Mouse (Mus musculus): ENCODE results near the gene Crispld2. TPM values are rescaled to one million over a fixed set of nuclear protein-coding genes. Genes with fewer than 3 reads are reported as not detected.

Gene Crispld2
- polyA plus RNA-seq, 1 experiment = 8.9 TPM

GRCm38 (mm10) chr8:119972558-119972957 is 19.7 kb upstream of the Crispld2 start:
- Histone ChIP-seq H3K4me1 (ENCODE audit: control insufficient read depth, insufficient read depth, insufficient read length, low read length) (no peaks in the 10 kb centered on the region), H3K27me3 (ENCODE audit: control insufficient read depth, insufficient read depth, low read length) (no peaks in the 10 kb centered on the region), H3K36me3 (ENCODE audit: control insufficient read depth, insufficient read depth, low read length) (no peaks in the 10 kb centered on the region), H3K4me3 (ENCODE audit: low read depth, low read length) (no peak overlapping the region), H3K27ac (ENCODE audit: insufficient read depth, low read depth, low read length) (no peak overlapping the region)
- TF ChIP-seq POLR2A (IDR thresholded peaks at IDR 0.05; ENCODE audit: low read depth, low read length) (no peak), CTCF (IDR thresholded peaks at IDR 0.05; ENCODE audit: extremely low read depth, insufficient read length, insufficient replicate concordance, low read depth, low read length) (no peak)
- 74% methylated on average over 12 of the region's 12 CpGs for WGBS

GRCm38 (mm10) chr8:119978770-119979381 is 13.4 kb upstream of the Crispld2 start:
- no peak overlapping the region for H3K27ac ChIP-seq (ENCODE audit: insufficient read depth, low read depth, low read length)
- no peaks in the 10 kb centered on the region for H3K4me1 ChIP-seq (ENCODE audit: control insufficient read depth, insufficient read depth, insufficient read length, low read length)
- H3K4me3 ChIP-seq (ENCODE audit: low read depth, low read length) = no peak overlapping the region
- TF ChIP-seq POLR2A (IDR thresholded peaks at IDR 0.05; ENCODE audit: low read depth, low read length) (no peak), CTCF (IDR thresholded peaks at IDR 0.05; ENCODE audit: extremely low read depth, insufficient read length, insufficient replicate concordance, low read depth, low read length) (no peak)
- no peaks in the 10 kb centered on the region for H3K27me3 ChIP-seq (ENCODE audit: control insufficient read depth, insufficient read depth, low read length)
- H3K36me3 ChIP-seq (ENCODE audit: control insufficient read depth, insufficient read depth, low read length) = no peaks in the 10 kb centered on the region
- 68% methylated on average over 11 of the region's 11 CpGs for WGBS

DNA sequence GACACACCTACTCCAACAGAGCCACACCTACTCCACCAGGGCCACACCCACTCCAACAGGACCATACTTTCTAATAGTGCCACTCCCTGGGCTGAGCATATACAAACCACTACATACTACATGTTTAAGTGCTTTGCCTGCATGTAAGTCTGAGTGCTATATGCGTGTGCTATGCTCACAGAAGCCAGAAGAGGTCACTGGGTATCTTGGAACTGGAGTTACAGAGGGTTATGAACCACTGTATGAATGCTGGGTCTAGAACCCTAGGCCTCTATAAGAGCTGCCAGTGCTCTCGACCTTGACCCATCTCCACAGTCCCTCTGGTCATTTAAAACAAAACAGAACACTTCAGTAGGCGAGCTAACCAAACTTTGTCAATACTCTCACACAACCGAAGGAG is 11.0 kb upstream of the Crispld2 start:
- Histone ChIP-seq H3K36me3 (ENCODE audit: control insufficient read depth, insufficient read depth, low read length) (no peaks in the 10 kb centered on the region), H3K4me3 (ENCODE audit: low read depth, low read length) (no peak overlapping the region), H3K4me1 (ENCODE audit: control insufficient read depth, insufficient read depth, insufficient read length, low read length) (no peaks in the 10 kb centered on the region), H3K27me3 (ENCODE audit: control insufficient read depth, insufficient read depth, low read length) (no peaks in the 10 kb centered on the region), H3K27ac (ENCODE audit: insufficient read depth, low read depth, low read length) (no peak overlapping the region)
- 66% methylated on average over 4 of the region's 4 CpGs for WGBS
- TF ChIP-seq CTCF (IDR thresholded peaks at IDR 0.05; ENCODE audit: extremely low read depth, insufficient read length, insufficient replicate concordance, low read depth, low read length) (no peak), POLR2A (IDR thresholded peaks at IDR 0.05; ENCODE audit: low read depth, low read length) (no peak)

- H3K27me3 ChIP-seq (ENCODE audit: control insufficient read depth, insufficient read depth, low read length) = no peaks in the 10 kb centered on the region
- no peak overlapping the region for H3K4me3 ChIP-seq (ENCODE audit: low read depth, low read length)
- H3K27ac ChIP-seq (ENCODE audit: insufficient read depth, low read depth, low read length) = no peak overlapping the region
- H3K4me1 ChIP-seq (ENCODE audit: control insufficient read depth, insufficient read depth, insufficient read length, low read length) = no peaks in the 10 kb centered on the region
- peak; percentile 46; the same call in 1 of the 2 replicates for TF ChIP-seq CTCF (IDR thresholded peaks at IDR 0.05; ENCODE audit: extremely low read depth, insufficient read length, insufficient replicate concordance, low read depth, low read length)
- no peak for TF ChIP-seq POLR2A (IDR thresholded peaks at IDR 0.05; ENCODE audit: low read depth, low read length)
- H3K36me3 ChIP-seq (ENCODE audit: control insufficient read depth, insufficient read depth, low read length) = no peaks in the 10 kb centered on the region
These were observed 8.2 kb upstream of the Crispld2 start for GRCm38 (mm10) chr8:119984085-119984484.

DNA sequence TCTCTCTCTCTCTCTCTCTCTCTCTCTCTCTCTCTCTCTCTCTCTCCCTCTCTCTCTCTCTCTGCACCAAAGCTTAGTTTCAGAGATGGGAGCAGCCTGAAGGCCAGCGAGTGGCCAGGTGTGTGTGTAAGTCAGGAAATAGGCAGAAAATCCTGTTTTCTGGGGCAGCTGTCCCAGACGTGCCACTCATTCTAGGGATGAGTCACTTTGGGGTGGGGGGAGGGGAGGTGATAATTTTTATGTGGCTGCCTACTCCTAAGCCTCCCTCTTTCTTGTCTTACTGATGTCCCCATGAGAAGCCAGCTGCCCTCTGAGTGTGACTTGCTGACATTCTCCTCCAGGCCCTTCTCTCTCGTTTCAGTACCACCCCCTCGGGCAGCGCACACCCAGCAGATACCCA is 6.1 kb upstream of the Crispld2 start:
- TF ChIP-seq POLR2A (IDR thresholded peaks at IDR 0.05; ENCODE audit: low read depth, low read length) (no peak), CTCF (IDR thresholded peaks at IDR 0.05; ENCODE audit: extremely low read depth, insufficient read length, insufficient replicate concordance, low read depth, low read length) (no peak)
- WGBS = 52% methylated on average over 5 of the region's 5 CpGs
- Histone ChIP-seq H3K27ac (ENCODE audit: insufficient read depth, low read depth, low read length) (no peak overlapping the region), H3K27me3 (ENCODE audit: control insufficient read depth, insufficient read depth, low read length) (no peaks in the 10 kb centered on the region; the same call in 1 of the 2 replicates), H3K4me3 (ENCODE audit: low read depth, low read length) (no peak overlapping the region), H3K4me1 (ENCODE audit: control insufficient read depth, insufficient read depth, insufficient read length, low read length) (no peaks in the 10 kb centered on the region), H3K36me3 (ENCODE audit: control insufficient read depth, insufficient read depth, low read length) (no peaks in the 10 kb centered on the region)

GRCm38 (mm10) chr8:119988087-119988486 is 4.2 kb upstream of the Crispld2 start:
- H3K27ac ChIP-seq (ENCODE audit: insufficient read depth, low read depth, low read length) = no peak overlapping the region
- WGBS = 63% methylated on average over 15 of the region's 15 CpGs

DNA sequence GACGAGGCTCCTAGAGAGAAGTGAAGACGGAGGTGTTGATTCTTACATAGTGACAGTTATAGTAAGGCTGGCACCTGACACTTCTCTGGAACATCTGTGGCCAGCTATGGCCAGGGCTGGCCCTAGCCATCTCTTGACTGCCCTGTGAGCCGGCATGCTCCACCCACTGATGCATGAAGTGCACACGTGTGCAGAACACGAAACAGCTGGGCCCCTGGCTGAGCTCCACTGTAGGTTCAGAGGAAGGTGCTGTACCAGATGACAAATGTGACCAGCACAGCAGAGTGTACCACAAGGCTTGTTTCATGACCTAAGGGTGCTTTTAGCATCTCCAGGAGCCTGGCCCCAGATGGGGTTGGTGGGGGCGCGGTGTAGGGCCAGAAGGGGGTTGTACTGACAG is 1.9 kb downstream of the Crispld2 start:
- TF ChIP-seq POLR2A (IDR thresholded peaks at IDR 0.05; ENCODE audit: low read depth, low read length) (no peak), CTCF (IDR thresholded peaks at IDR 0.05; ENCODE audit: extremely low read depth, insufficient read length, insufficient replicate concordance, low read depth, low read length) (no peak)
- WGBS = 64% methylated on average over 7 of the region's 7 CpGs
- Histone ChIP-seq H3K36me3 (ENCODE audit: control insufficient read depth, insufficient read depth, low read length) (no peaks in the 10 kb centered on the region), H3K4me1 (ENCODE audit: control insufficient read depth, insufficient read depth, insufficient read length, low read length) (no peaks in the 10 kb centered on the region), H3K27ac (ENCODE audit: insufficient read depth, low read depth, low read length) (no peak overlapping the region), H3K27me3 (ENCODE audit: control insufficient read depth, insufficient read depth, low read length) (no peaks in the 10 kb centered on the region; the same call in 1 of the 2 replicates), H3K4me3 (ENCODE audit: low read depth, low read length) (peak overlapping the region; percentile 25)

More at GRCm38 (mm10) chr8:119988087-119988486, 4.2 kb upstream of the Crispld2 start:
- TF ChIP-seq POLR2A (IDR thresholded peaks at IDR 0.05; ENCODE audit: low read depth, low read length) = no peak
- TF ChIP-seq CTCF (IDR thresholded peaks at IDR 0.05; ENCODE audit: extremely low read depth, insufficient read length, insufficient replicate concordance, low read depth, low read length) = no peak
- H3K36me3 ChIP-seq (ENCODE audit: control insufficient read depth, insufficient read depth, low read length) = no peaks in the 10 kb centered on the region
- no peaks in the 10 kb centered on the region; the same call in 1 of the 2 replicates for H3K27me3 ChIP-seq (ENCODE audit: control insufficient read depth, insufficient read depth, low read length)
- H3K4me3 ChIP-seq (ENCODE audit: low read depth, low read length) = no peak overlapping the region
- no peaks in the 10 kb centered on the region for H3K4me1 ChIP-seq (ENCODE audit: control insufficient read depth, insufficient read depth, insufficient read length, low read length)
